In genomic region chr7:132356185-132356584, GRCm38 (mm10) we compare ENCODE assay signal across 14 mouse cellular contexts. TPM values are rescaled to one million over a fixed set of nuclear protein-coding genes. Genes with fewer than 3 reads are reported as not detected.
DNase-seq lines count a peak whose midpoint lies in the region; ATAC-seq and TF ChIP-seq lines count a peak whose summit lies in the region.
"Had no signal": no experiment of that assay in that cellular context is flagged by ENCODE, and none has a peak within 500 bp of the region (broad histone marks: within the 10 kb centered on the region; RNA-seq: fewer than 3 reads in every experiment).

No protein-coding gene starts in this region.

- H3K36me3 ChIP-seq in forebrain, embryonic 10.5 days (replicated peaks), result no peaks in the 10 kb centered on the region
- no peaks in the 10 kb centered on the region for H3K36me3 ChIP-seq in forebrain, embryonic 15.5 days
- H3K36me3 ChIP-seq in spleen, adult 2 months (ENCODE audit: control insufficient read depth, insufficient read depth, low read length), result no peaks in the 10 kb centered on the region
- H3K36me3 ChIP-seq in intestine, postnatal 0 days (ENCODE audit: control insufficient read depth, insufficient read depth), result no peaks in the 10 kb centered on the region
- H3K36me3 ChIP-seq in midbrain, embryonic 16.5 days (ENCODE audit: control insufficient read depth, insufficient read depth, low read length), result no peaks in the 10 kb centered on the region
- H3K36me3 ChIP-seq: forebrain, embryonic 12.5 days; limb, embryonic 12.5 days had no signal

- no peak overlapping the region for H3K4me3 ChIP-seq in forebrain, embryonic 10.5 days
- H3K4me3 ChIP-seq in forebrain, embryonic 15.5 days, result no peak overlapping the region
- no peak overlapping the region for H3K4me3 ChIP-seq in spleen, adult 2 months (ENCODE audit: extremely low read depth, insufficient read depth, insufficient read length)
- H3K4me3 ChIP-seq in intestine, postnatal 0 days (ENCODE audit: low read depth, low read length), result no peak overlapping the region
- H3K4me3 ChIP-seq in midbrain, embryonic 16.5 days (ENCODE audit: low read depth, low read length), result no peak overlapping the region
- H3K4me3 ChIP-seq: forebrain, embryonic 12.5 days; limb, embryonic 12.5 days had no signal

- TF ChIP-seq CTCF in spleen, adult 2 months (IDR thresholded peaks at IDR 0.05; ENCODE audit: extremely low read depth, insufficient read depth, insufficient read length, insufficient replicate concordance), result no peak
- no peak for TF ChIP-seq CTCF in intestine, postnatal 0 days (IDR thresholded peaks at IDR 0.05; ENCODE audit: low read depth)

- WGBS in forebrain, embryonic 10.5 days, result 23% methylated on average over 8 of the region's 8 CpGs
- WGBS in forebrain, embryonic 15.5 days, result 19% methylated on average over 8 of the region's 8 CpGs
- WGBS in spleen, adult 2 months, result 15% methylated on average over 8 of the region's 8 CpGs
- 35% methylated on average over 8 of the region's 8 CpGs for whole genome bisulfite sequencing in intestine, postnatal 0 days
- 15% methylated on average over 8 of the region's 8 CpGs for WGBS in midbrain, embryonic 16.5 days

- no peaks in the 10 kb centered on the region for H3K9me3 ChIP-seq in forebrain, embryonic 10.5 days
- no peaks in the 10 kb centered on the region for H3K9me3 ChIP-seq in forebrain, embryonic 15.5 days
- no peaks in the 10 kb centered on the region for H3K9me3 ChIP-seq in intestine, postnatal 0 days (ENCODE audit: control insufficient read depth)
- H3K9me3 ChIP-seq in midbrain, embryonic 16.5 days (replicated peaks; ENCODE audit: control insufficient read depth, low read length, poor library complexity, severe bottlenecking), result no peaks in the 10 kb centered on the region
- H3K9me3 ChIP-seq: forebrain, embryonic 12.5 days; limb, embryonic 12.5 days had no signal

- no peak for DNase-seq in forebrain, embryonic 10.5 days (ENCODE audit: extremely low spot score, low spot score)
- DNase-seq in spleen, adult 2 months (ENCODE audit: low read depth in 1 of 2, low spot score in 2 of 2), result no peak
- DNase-seq in spleen, postnatal 4 days (ENCODE audit: low spot score in 2 of 2), result no peak
- peak; percentile 34 to 54 for DNase-seq in thymus, postnatal 36 days
- no peak for DNase-seq in heart, adult 11 months
- DNase-seq: cerebellum, postnatal 14 days; kidney, adult 18-20 months; layer of hippocampus, adult 9-11 months had no signal

- peak overlapping the region; percentile 58 for H3K27ac ChIP-seq in forebrain, embryonic 10.5 days
- H3K27ac ChIP-seq in forebrain, embryonic 15.5 days (replicated peaks), result no peak overlapping the region
- peak overlapping the region; percentile 76 for H3K27ac ChIP-seq in spleen, adult 2 months (ENCODE audit: insufficient read depth, low read length)
- no peak overlapping the region for H3K27ac ChIP-seq in intestine, postnatal 0 days (ENCODE audit: low read depth, low read length)
- no peak overlapping the region for H3K27ac ChIP-seq in midbrain, embryonic 16.5 days (ENCODE audit: low read length)
- H3K27ac ChIP-seq: forebrain, embryonic 12.5 days; macrophage had no signal

- no peak for TF ChIP-seq POLR2A in spleen, adult 2 months (IDR thresholded peaks at IDR 0.05; ENCODE audit: low read depth, low read length)

- no peak for ATAC-seq in forebrain, embryonic 15.5 days (replicated peaks)
- peak; percentile 59; the same call in 1 of the 2 replicates for ATAC-seq in intestine, postnatal 0 days
- ATAC-seq in midbrain, embryonic 16.5 days, result no peak

- peaks cover 34% of the 10 kb centered on the region for H3K4me1 ChIP-seq in forebrain, embryonic 10.5 days
- H3K4me1 ChIP-seq in forebrain, embryonic 15.5 days, result no peaks in the 10 kb centered on the region
- peaks cover 31% of the 10 kb centered on the region for H3K4me1 ChIP-seq in spleen, adult 2 months (ENCODE audit: control insufficient read depth, insufficient read depth, insufficient read length)
- H3K4me1 ChIP-seq in intestine, postnatal 0 days (replicated peaks; ENCODE audit: control insufficient read depth, insufficient read depth, low read length), result 0 out of 2 replicates have a peak, but pooled peaks cover 7% of the 10 kb centered on the region
- peaks cover 4% of the 10 kb centered on the region; the same call in 1 of the 2 replicates for H3K4me1 ChIP-seq in midbrain, embryonic 16.5 days (ENCODE audit: control insufficient read depth, insufficient read depth, low read length)

- no peak overlapping the region for H3K9ac ChIP-seq in forebrain, embryonic 15.5 days (replicated peaks)
- no peak overlapping the region for H3K9ac ChIP-seq in intestine, postnatal 0 days (ENCODE audit: low read depth, low read length)
- H3K9ac ChIP-seq in midbrain, embryonic 16.5 days (ENCODE audit: low read depth, low read length), result no peak overlapping the region
- H3K9ac ChIP-seq: forebrain, embryonic 12.5 days; limb, embryonic 12.5 days had no signal

- H3K4me2 ChIP-seq in forebrain, embryonic 15.5 days (replicated peaks), result no peak overlapping the region
- no peak overlapping the region for H3K4me2 ChIP-seq in intestine, postnatal 0 days (replicated peaks; ENCODE audit: low read depth)
- H3K4me2 ChIP-seq in midbrain, embryonic 16.5 days (ENCODE audit: low read length), result no peak overlapping the region
- H3K4me2 ChIP-seq: forebrain, embryonic 12.5 days; limb, embryonic 12.5 days had no signal

- peaks cover 7% of the 10 kb centered on the region; the same call in 1 of the 2 replicates for H3K27me3 ChIP-seq in forebrain, embryonic 10.5 days (ENCODE audit: poor library complexity, severe bottlenecking)
- H3K27me3 ChIP-seq in forebrain, embryonic 15.5 days, result no peaks in the 10 kb centered on the region
- H3K27me3 ChIP-seq in spleen, adult 2 months (ENCODE audit: control insufficient read depth, insufficient read depth, low read length), result no peaks in the 10 kb centered on the region
- no peaks in the 10 kb centered on the region for H3K27me3 ChIP-seq in intestine, postnatal 0 days (replicated peaks; ENCODE audit: control insufficient read depth, insufficient read depth, low read length)
- H3K27me3 ChIP-seq in midbrain, embryonic 16.5 days (ENCODE audit: control insufficient read depth, insufficient read depth, low read depth, low read length), result no peaks in the 10 kb centered on the region

RNA-seq across cellular contexts. Expression of gene Chst15, which starts 39.2 kb away (rescaled TPM):
- 9.2 and 9.7 TPM in 2 replicates for polyA plus RNA-seq in forebrain, embryonic 10.5 days (2016; fragmentation: Nextera tagmentation; extraction: Ambion mirVana)
- polyA plus RNA-seq in forebrain, embryonic 15.5 days (2015; fragmentation: Nextera tagmentation; extraction: Ambion mirVana), result 20.1 and 22.0 TPM in 2 replicates
- 25.9 and 27.9 TPM in 2 replicates for polyA plus RNA-seq in spleen, adult 2 months (2012; rRNA removed)
- 7.9 and 8.7 TPM in 2 replicates for polyA plus RNA-seq in intestine, postnatal 0 days (2015; fragmentation: Nextera tagmentation; extraction: Ambion mirVana)
- polyA plus RNA-seq in midbrain, embryonic 16.5 days (2015; fragmentation: Nextera tagmentation; extraction: Ambion mirVana), result 11.6 and 12.6 TPM in 2 replicates

Comparison
In these comparisons a context has a peak if more than half of its experiments do, and no peak if none do; other contexts are left out.
1. H3K27ac ChIP-seq: peak in forebrain, embryonic 10.5 days (single experiment) and spleen, adult 2 months (single experiment); none in forebrain, embryonic 15.5 days (single experiment), intestine, postnatal 0 days (single experiment) and midbrain, embryonic 16.5 days (single experiment).
2. DNase-seq: peak in thymus, postnatal 36 days (2 of 2); none in forebrain, embryonic 10.5 days (single experiment), spleen, adult 2 months (0 of 2), spleen, postnatal 4 days (0 of 2) and heart, adult 11 months (single experiment).